Mouse (Mus musculus) liver, postnatal 0 days (tissue): Measurements from ENCODE around the gene Tuba1a.

Experiments used
- CTCF ChIP-seq: sonication (generic); IDR thresholded peaks from 2 replicates; pipeline ENCODE4 v1.5.1; 2016; ENCODE audit warnings: antibody characterized with exemption, low read depth
- EP300 ChIP-seq: IDR thresholded peaks from 2 replicates; pipeline ENCODE4 v1.6.1; 2016; ENCODE audit warnings: antibody characterized with exemption, low read depth, mild to moderate bottlenecking

DNA sequence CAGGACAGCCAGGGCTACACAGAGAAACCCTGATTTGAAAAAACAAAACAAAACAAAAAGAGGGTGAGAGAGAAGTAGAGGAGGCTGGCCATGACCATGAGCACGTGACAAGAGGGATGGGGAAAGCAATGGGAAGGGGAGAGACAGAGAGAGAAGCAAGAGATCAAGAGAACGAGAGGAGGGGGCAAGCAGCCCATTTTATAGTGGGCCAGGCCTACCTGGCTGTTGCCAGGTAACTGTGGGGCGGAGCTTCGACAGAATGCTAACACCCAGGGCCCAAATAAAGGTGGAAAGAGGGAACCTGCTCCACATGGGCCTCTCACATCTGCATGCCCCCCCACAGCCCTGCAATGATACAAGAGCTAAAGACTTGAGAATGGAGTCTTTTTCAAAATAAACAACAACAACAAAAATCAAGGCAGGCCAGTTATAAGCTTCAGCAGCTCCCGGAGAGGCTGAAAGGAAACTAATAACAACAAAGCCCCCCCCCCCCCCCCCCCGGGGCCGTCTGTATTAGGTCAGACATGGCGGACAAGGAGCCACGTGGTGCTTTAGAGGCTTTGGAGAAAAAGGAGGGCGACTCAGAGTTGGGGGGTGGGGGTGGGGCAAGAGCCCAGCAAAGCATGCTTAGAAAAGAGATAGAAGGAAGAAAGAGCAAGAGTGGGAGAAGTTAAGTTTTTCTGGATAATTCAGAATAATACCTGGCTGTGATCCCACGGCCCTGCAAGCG, 36.4 kb upstream of the Tuba1a start:
- TF ChIP-seq CTCF (no peak), EP300 (no peak)
